In the genomic region with DNA sequence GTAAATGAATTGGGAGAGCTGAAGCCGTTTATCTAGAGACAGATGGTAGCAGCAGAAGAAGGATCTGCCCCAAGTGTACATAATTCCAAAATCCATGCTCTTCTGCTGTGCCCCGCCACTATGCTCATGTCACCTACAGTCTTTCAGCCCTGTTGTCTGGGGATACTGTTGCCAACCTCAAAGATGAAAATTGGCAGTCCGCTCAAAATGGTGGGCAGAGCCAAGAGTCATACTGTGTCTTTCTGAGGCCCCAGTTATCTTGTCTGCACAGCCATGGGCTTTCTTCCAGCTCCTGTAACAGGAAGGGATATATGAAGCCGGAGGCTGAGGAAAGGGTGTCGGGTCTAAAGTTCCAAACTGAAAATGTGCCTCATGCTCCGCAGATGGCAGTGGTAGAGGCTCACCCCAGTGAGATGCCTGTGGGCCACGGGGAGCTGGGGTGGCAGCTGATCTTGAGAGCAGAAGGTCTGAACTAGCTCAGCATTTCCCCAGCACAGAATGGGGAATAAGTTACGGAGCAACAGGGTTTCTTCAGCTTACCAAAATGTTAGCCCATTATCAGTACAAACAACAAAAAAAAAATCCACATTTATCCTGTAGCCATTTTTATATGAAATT, we compare ENCODE assay signal across 10 mouse cellular contexts.
DNase-seq lines count a peak whose midpoint lies in the region; ATAC-seq and TF ChIP-seq lines count a peak whose summit lies in the region.
"Had no signal": no experiment of that assay in that cellular context is flagged by ENCODE, and none has a peak within 500 bp of the region (broad histone marks: within the 10 kb centered on the region; RNA-seq: fewer than 3 reads in every experiment).

No protein-coding gene starts in this region.

- TF ChIP-seq EP300 in liver, postnatal 0 days (IDR thresholded peaks at IDR 0.05; ENCODE audit: low read depth): no peak

- no peak overlapping the region for H3K9ac ChIP-seq in liver, postnatal 0 days (replicated peaks)

- no peak for ATAC-seq in liver, postnatal 0 days

- no peaks in the 10 kb centered on the region for H3K9me3 ChIP-seq in liver, postnatal 0 days (ENCODE audit: low read length)

- peaks cover 2% of the 10 kb centered on the region; the same call in 1 of the 2 replicates for H3K36me3 ChIP-seq in liver, postnatal 0 days (replicated peaks; ENCODE audit: insufficient read depth, low read length)

- DNase-seq in gastrocnemius, postnatal 10 days: peak; percentile 6
- no peak for DNase-seq in gastrocnemius, postnatal 4 days (ENCODE audit: low spot score in 2 of 2)
- peak; percentile 39 for DNase-seq in MEL-GATA-1-ER (ENCODE audit: extremely low read depth, low read depth)
- peak; percentile 82 for DNase-seq in cerebellum, adult 8-10 months
- DNase-seq in layer of hippocampus, adult 2 months (ENCODE audit: low spot score in 2 of 2): peak; percentile 15 to 28
- DNase-seq in liver, postnatal 0 days: no peak
- no peak for DNase-seq in adrenal gland, postnatal 4 days (ENCODE audit: low spot score in 2 of 2)
- no peak for DNase-seq in embryo, embryonic 9.5 days (ENCODE audit: extremely low spot score)
- DNase-seq: kidney, postnatal 36 days; right cerebral cortex, adult 18-20 months had no signal

- H3K4me2 ChIP-seq in liver, postnatal 0 days (ENCODE audit: low read depth, low read length): no peak overlapping the region

- H3K27ac ChIP-seq in layer of hippocampus, adult 2 months: peak overlapping the region; percentile 44
- no peak overlapping the region for H3K27ac ChIP-seq in liver, postnatal 0 days (ENCODE audit: low read depth)

- no peak for TF ChIP-seq CTCF in layer of hippocampus, adult 2 months (conservative IDR thresholded peaks at IDR 0.05)
- TF ChIP-seq CTCF in liver, postnatal 0 days (IDR thresholded peaks at IDR 0.05; ENCODE audit: low read depth): no peak

- H3K4me3 ChIP-seq in layer of hippocampus, adult 2 months: no peak overlapping the region
- no peak overlapping the region for H3K4me3 ChIP-seq in liver, postnatal 0 days (ENCODE audit: low read depth, low read length)

- no peaks in the 10 kb centered on the region for H3K27me3 ChIP-seq in liver, postnatal 0 days (ENCODE audit: insufficient read depth, low read length)

- no peaks in the 10 kb centered on the region for H3K4me1 ChIP-seq in liver, postnatal 0 days (ENCODE audit: insufficient read depth)

- 72% methylated on average over 8 of the region's 8 CpGs for WGBS in liver, postnatal 0 days (ENCODE audit: insufficient replicate concordance)

Comparison
In these comparisons a context has a peak if more than half of its experiments do, and no peak if none do; other contexts are left out.
1. DNase-seq: peak in gastrocnemius, postnatal 10 days (single experiment), MEL-GATA-1-ER (single experiment), cerebellum, adult 8-10 months (single experiment) and layer of hippocampus, adult 2 months (2 of 2); none in gastrocnemius, postnatal 4 days (0 of 2), liver, postnatal 0 days (single experiment), adrenal gland, postnatal 4 days (0 of 2) and embryo, embryonic 9.5 days (single experiment).